Mouse (Mus musculus) c-Kit-positive CD71-negative TER-119-negative erythroid progenitor cells, embryonic 14.5 days (primary cell): ENCODE measurements around the gene Ercc2.

Experiments used
- DNase-seq: peaks from one replicate; pipeline ENCODE4 v3.0.0-alpha.2; 2013; ENCODE audit warnings: low read depth

Ercc2 gene

GRCm38 (mm10) chr7:19405417-19405816 lies 23.6 kb downstream of the Ercc2 start:
- peak; percentile 79 for DNase-seq

GRCm38 (mm10) chr7:19409753-19410152 lies 27.9 kb downstream of the Ercc2 start:
- DNase-seq = no peak

GRCm38 (mm10) chr7:19410766-19411344 lies 29.0 kb downstream of the Ercc2 start:
- DNase-seq = no peak

GRCm38 (mm10) chr7:19411783-19412182 lies 30.0 kb downstream of the Ercc2 start:
- no peak for DNase-seq

- no peak for DNase-seq
Measured at GRCm38 (mm10) chr7:19413525-19413924, 31.7 kb downstream of the Ercc2 start.

- DNase-seq = no peak
Measured at GRCm38 (mm10) chr7:19416590-19416989, 34.8 kb downstream of the Ercc2 start.

GRCm38 (mm10) chr7:19420121-19420520 lies 38.3 kb downstream of the Ercc2 start:
- DNase-seq = no peak

- peak; percentile 83 for DNase-seq
Measured at GRCm38 (mm10) chr7:19420821-19421636, 39.2 kb downstream of the Ercc2 start.

- no peak for DNase-seq
Measured at GRCm38 (mm10) chr7:19423083-19423482, 41.3 kb downstream of the Ercc2 start.

- DNase-seq = no peak
Measured at GRCm38 (mm10) chr7:19424051-19424450, 42.2 kb downstream of the Ercc2 start.

GRCm38 (mm10) chr7:19426349-19426748 lies 44.5 kb downstream of the Ercc2 start:
- DNase-seq = no peak

- DNase-seq = no peak
Measured at GRCm38 (mm10) chr7:19426888-19427287, 45.1 kb downstream of the Ercc2 start.

- no peak for DNase-seq
Measured at GRCm38 (mm10) chr7:19427999-19428650, 46.3 kb downstream of the Ercc2 start.

- no peak for DNase-seq
Measured at GRCm38 (mm10) chr7:19429726-19430125, 47.9 kb downstream of the Ercc2 start.

- no peak for DNase-seq
Measured at GRCm38 (mm10) chr7:19430402-19430801, 48.6 kb downstream of the Ercc2 start.

GRCm38 (mm10) chr7:19432475-19432874 lies 50.7 kb downstream of the Ercc2 start:
- DNase-seq = no peak

GRCm38 (mm10) chr7:19436276-19436675 lies 54.5 kb downstream of the Ercc2 start:
- no peak for DNase-seq

- DNase-seq = no peak
Measured at GRCm38 (mm10) chr7:19437048-19437447, 55.2 kb downstream of the Ercc2 start.

- no peak for DNase-seq
Measured at GRCm38 (mm10) chr7:19441448-19442091, 59.8 kb downstream of the Ercc2 start.

GRCm38 (mm10) chr7:19443344-19443743 lies 61.5 kb downstream of the Ercc2 start:
- peak; percentile 79 for DNase-seq

GRCm38 (mm10) chr7:19444801-19445200 lies 63.0 kb downstream of the Ercc2 start:
- no peak for DNase-seq
